Mouse (Mus musculus) kidney, adult 2 months (tissue): Measurements from ENCODE around the gene Phactr1.

Source experiments
- CTCF ChIP-seq: fragments of 200-500 bp; conservative IDR thresholded peaks from 2 replicates; pipeline ENCODE4 v1.5.1; 2011; ENCODE audit warnings: low read depth, mild to moderate bottlenecking, control low read depth, low read length, moderate library complexity, mixed read lengths; ENCODE audit not compliant: insufficient read depth, insufficient read length
- POLR2A ChIP-seq: fragments of 200-500 bp; IDR thresholded peaks from one replicate; pipeline ENCODE4 v1.6.1; 2011; ENCODE audit warnings: low read depth, low read length, control low read depth

DNA sequence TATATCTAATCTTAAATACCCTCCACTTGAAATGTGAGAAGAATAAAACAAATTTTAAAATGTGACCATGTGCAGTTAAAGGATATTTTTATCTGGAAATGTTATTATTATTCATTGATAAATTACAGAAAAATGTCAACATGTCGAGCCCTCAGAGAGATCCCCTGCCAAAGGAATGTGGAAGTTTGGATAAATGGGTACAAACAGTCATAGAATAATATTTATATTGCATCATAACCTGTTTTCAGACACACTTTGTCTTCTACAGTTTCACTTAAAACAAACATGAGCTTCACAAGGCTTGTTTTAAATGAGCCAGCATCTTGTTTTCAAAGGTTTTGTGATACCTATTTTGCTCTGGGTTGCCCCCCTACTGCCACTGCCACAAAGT lies 204.3 kb downstream of the Phactr1 start:
- TF ChIP-seq POLR2A (no peak), CTCF (no peak)
